Mouse (Mus musculus): ENCODE measurements around the gene Cldn3. TPM values are rescaled to one million over a fixed set of nuclear protein-coding genes. Genes with fewer than 3 reads are reported as not detected.

The Cldn3 gene
- total RNA-seq, 1 experiment from 2014 or later = 9.0 TPM

GRCm38 (mm10) chr5:135035608-135036359 lies 49.8 kb downstream of the Cldn3 start:
- DNase-seq = peak; percentile 66

Other genes starting within 250 kb of the Cldn3 start
- 148 and 554 TPM in 2 replicates for gene Eln, start 238.9 kb upstream of the Cldn3 start, total RNA-seq (2021)
- not detected in 2 replicates for gene Tmem270, start 79.5 kb upstream of the Cldn3 start, total RNA-seq (2021)
- 0.60 and 3.7 TPM in 2 replicates for gene Cldn13, start 70.7 kb upstream of the Cldn3 start, total RNA-seq (2021)
- 24.5 and 28.5 TPM in 2 replicates for gene Mettl27, start 53.8 kb upstream of the Cldn3 start, total RNA-seq (2021)
- gene Cldn4, start 39.3 kb upstream of the Cldn3 start, total RNA-seq (2021) = not detected in 2 replicates
- gene Abhd11, start 22.9 kb downstream of the Cldn3 start, total RNA-seq (2021) = 66.7 and 68.5 TPM in 2 replicates
- 5.9 and 10.9 TPM in 2 replicates for gene Stx1a, start 37.3 kb downstream of the Cldn3 start, total RNA-seq (2021)
- gene Dnajc30, start 78.0 kb downstream of the Cldn3 start, total RNA-seq (2021) = 24.5 and 26.2 TPM in 2 replicates
- 45.6 and 51.3 TPM in 2 replicates for gene Bud23, start 78.7 kb downstream of the Cldn3 start, total RNA-seq (2021)
- gene Vps37d, start 92.1 kb downstream of the Cldn3 start, total RNA-seq (2021) = 2.2 and 3.5 TPM in 2 replicates
- gene Mlxipl, start 103.7 kb downstream of the Cldn3 start, total RNA-seq (2021) = 80.7 and 81.6 TPM in 2 replicates
- 26.5 and 26.6 TPM in 2 replicates for gene Tbl2, start 163.4 kb downstream of the Cldn3 start, total RNA-seq (2021)
- 53.3 and 57.9 TPM in 2 replicates for gene Bcl7b, start 182.1 kb downstream of the Cldn3 start, total RNA-seq (2021)
- gene Baz1b, start 201.1 kb downstream of the Cldn3 start, total RNA-seq (2021) = 84.6 and 87.4 TPM in 2 replicates